Mouse (Mus musculus) limb, embryonic 14.5 days (tissue): ENCODE measurements around the gene Olfr54. TPM values are rescaled to one million over a fixed set of nuclear protein-coding genes. Genes with fewer than 3 reads are reported as not detected.
"Not testable (repeated sequence)": the region's sequence is repeated elsewhere in the genome, so short reads cannot be mapped to it uniquely, and the experiment has no call there.

Experiments used
- ATAC-seq: fragments of 200-750 bp; cut with Nextera tagmentation; 2 replicates; pipeline ENCODE4 v1.8.0; 2017; ENCODE audit warnings: low read depth, moderate number of reproducible peaks, moderate TSS enrichment; ENCODE audit not compliant: low FRiP score
- DNase-seq: peaks from one replicate; pipeline ENCODE4 v3.0.0-alpha.2; 2015; ENCODE audit warnings: low spot score
- H3K27ac ChIP-seq: fragments of 300-500 bp; sonication (generic); replicated peaks from 2 replicates; pipeline ENCODE4 v1.5.1; 2014; ENCODE audit warnings: low read depth, mild to moderate bottlenecking, low read length, moderate library complexity, mixed read lengths
- H3K27me3 ChIP-seq: fragments of 300-500 bp; sonication (generic); 2 replicates; pipeline ENCODE4 v1.6.1; 2014; ENCODE audit warnings: low read length, mixed read lengths; ENCODE audit not compliant: control insufficient read depth, insufficient read depth
- H3K36me3 ChIP-seq: fragments of 300-500 bp; sonication (generic); 2 replicates; pipeline ENCODE4 v1.6.1; 2014; ENCODE audit warnings: mild to moderate bottlenecking, low read length, moderate library complexity, mixed read lengths; ENCODE audit not compliant: control insufficient read depth, insufficient read depth
- H3K4me1 ChIP-seq: fragments of 300-500 bp; sonication (generic); 2 replicates; pipeline ENCODE4 v1.6.1; 2014; ENCODE audit warnings: antibody characterized with exemption, low read length, mixed read lengths; ENCODE audit not compliant: control insufficient read depth, insufficient read depth
- H3K4me2 ChIP-seq: fragments of 300-500 bp; sonication (generic); replicated peaks from 2 replicates; pipeline ENCODE4 v1.6.1; 2014; ENCODE audit warnings: low read depth, mild to moderate bottlenecking, low read length, moderate library complexity; ENCODE audit not compliant: severe bottlenecking
- H3K4me3 ChIP-seq: fragments of 300-500 bp; sonication (generic); replicated peaks from 2 replicates; pipeline ENCODE4 v1.5.1; 2014; ENCODE audit warnings: low read length
- H3K9ac ChIP-seq: fragments of 300-500 bp; sonication (generic); 2 replicates; pipeline ENCODE4 v1.6.1; 2014; ENCODE audit warnings: mild to moderate bottlenecking, low read depth, low read length, moderate library complexity; ENCODE audit not compliant: severe bottlenecking
- H3K9me3 ChIP-seq: fragments of 300-500 bp; sonication (generic); 2 replicates; pipeline ENCODE4 v1.6.1; 2016; ENCODE audit warnings: low read length; ENCODE audit not compliant: control insufficient read depth
- POLR2A ChIP-seq: fragments of 200-500 bp; IDR thresholded peaks from 2 replicates; pipeline ENCODE4 v1.8.0; 2012; ENCODE audit warnings: inconsistent platforms, mild to moderate bottlenecking, moderate library complexity, borderline replicate concordance; ENCODE audit not compliant: insufficient read depth, insufficient read length; ENCODE audit errors: extremely low read depth
- WGBS: fragments of 180-500 bp; shearing (Covaris S2); extraction: QIAGEN DNeasy Blood & Tissue Kit; methylation state at CpG from one replicate; pipeline ENCODE4 v1.1.7; 2014; 5-methylcytosine and 5-hydroxymethylcytosine counted together
- polyA plus RNA-seq, 2 experiments: library from polyadenylated mRNA; depleted of rRNA in 1 of 2; stranded (reverse) in 1 of 2; unstranded in 1 of 2; fragments of >200 nt; fragmentation: Nextera tagmentation in 1 of 2; extraction: Ambion mirVana in 1 of 2; gene quantifications; 2 replicates each; pipeline versions ENCODE4 v1.2.1 to v1.2.3; 2012 to 2014

Gene Olfr54
- polyA plus RNA-seq, 2 experiments: 0.06 TPM; not detected in 1

GRCm38 (mm10) chr11:51003296-51003695 is 10.7 kb upstream of the Olfr54 start, which contains the start of gene Olfr51:
Gene Olfr51 (plus strand): TSS chr11:51003596.
- DNase-seq: no peak
- TF ChIP-seq POLR2A: no peak
- Histone ChIP-seq H3K9ac (no peak within 1 kb of the TSS), H3K27me3 (no peaks in the 10 kb centered on the region), H3K9me3 (no peaks in the 10 kb centered on the region), H3K27ac (no peak within 1 kb of the TSS), H3K4me1 (no peaks in the 10 kb centered on the region), H3K36me3 (no peaks in the 10 kb centered on the region), H3K4me2 (no peak within 1 kb of the TSS), H3K4me3 (no peak within 1 kb of the TSS)
- ATAC-seq: no peak
- WGBS: 82% methylated on average over 5 of the region's 5 CpGs

- H3K9me3 ChIP-seq: no peaks in the 10 kb centered on the region
- H3K4me2 ChIP-seq: no peak overlapping the region
- DNase-seq (no peak), ATAC-seq (no peak)
- no peak overlapping the region for H3K4me3 ChIP-seq
- WGBS: 74% methylated on average over 5 of the region's 5 CpGs
- no peak overlapping the region for H3K9ac ChIP-seq
- no peaks in the 10 kb centered on the region for H3K4me1 ChIP-seq
- H3K36me3 ChIP-seq: no peaks in the 10 kb centered on the region
- H3K27me3 ChIP-seq: no peaks in the 10 kb centered on the region
- TF ChIP-seq POLR2A: no peak
- H3K27ac ChIP-seq: no peak overlapping the region
Observed at GRCm38 (mm10) chr11:51011821-51012220, 2.2 kb upstream of the Olfr54 start.

- no peak for DNase-seq
- TF ChIP-seq POLR2A: no peak
- H3K4me2 ChIP-seq: no peak overlapping the region
- H3K4me3 ChIP-seq: no peak overlapping the region
- no peaks in the 10 kb centered on the region for H3K36me3 ChIP-seq
- ATAC-seq: no peak
- no peak overlapping the region for H3K27ac ChIP-seq
- no peaks in the 10 kb centered on the region for H3K4me1 ChIP-seq
- no peaks in the 10 kb centered on the region for H3K27me3 ChIP-seq
- WGBS: 53% methylated on average over 2 of the region's 2 CpGs
- H3K9ac ChIP-seq: no peak overlapping the region
- H3K9me3 ChIP-seq: no peaks in the 10 kb centered on the region
Observed at GRCm38 (mm10) chr11:51016341-51016740, 2.3 kb downstream of the Olfr54 start.

- H3K4me2 ChIP-seq, H3K9ac ChIP-seq, H3K27ac ChIP-seq, ATAC-seq, H3K4me1 ChIP-seq, DNase-seq, H3K4me3 ChIP-seq, H3K9me3 ChIP-seq, H3K27me3 ChIP-seq, H3K36me3 ChIP-seq: not testable (repeated sequence)
- WGBS: 82% methylated on average over 11 of the region's 11 CpGs
Observed at GRCm38 (mm10) chr11:51026811-51027210, 12.8 kb downstream of the Olfr54 start.

GRCm38 (mm10) chr11:51029381-51029780 is 15.3 kb downstream of the Olfr54 start:
- ATAC-seq: not testable (repeated sequence)
- 46% methylated on average over 8 of the region's 8 CpGs for WGBS

GRCm38 (mm10) chr11:51030225-51030624 is 16.2 kb downstream of the Olfr54 start:
- no peaks in the 10 kb centered on the region for H3K9me3 ChIP-seq
- ATAC-seq (no peak), DNase-seq (no peak)
- H3K27me3 ChIP-seq: no peaks in the 10 kb centered on the region
- H3K27ac ChIP-seq: no peak overlapping the region
- no peak for TF ChIP-seq POLR2A
- no peaks in the 10 kb centered on the region for H3K36me3 ChIP-seq
- WGBS: 16% methylated on average over 2 of the region's 2 CpGs
- no peaks in the 10 kb centered on the region for H3K4me1 ChIP-seq
- H3K9ac ChIP-seq: no peak overlapping the region
- no peak overlapping the region for H3K4me2 ChIP-seq
- H3K4me3 ChIP-seq: no peak overlapping the region

More at GRCm38 (mm10) chr11:51029381-51029780, 15.3 kb downstream of the Olfr54 start:
- not testable (repeated sequence) for H3K27ac ChIP-seq, H3K27me3 ChIP-seq, H3K9ac ChIP-seq, H3K4me1 ChIP-seq, H3K4me2 ChIP-seq, H3K4me3 ChIP-seq, H3K36me3 ChIP-seq, DNase-seq, H3K9me3 ChIP-seq
